Mouse (Mus musculus) heart, postnatal 0 days (tissue): Measurements from ENCODE around the gene Mrvi1.

Experiments used
- CTCF ChIP-seq: IDR thresholded peaks from 2 replicates; pipeline ENCODE4 v1.5.1; 2016; ENCODE audit warnings: antibody characterized with exemption, control low read depth, low read depth
- EP300 ChIP-seq: IDR thresholded peaks from 2 replicates; pipeline ENCODE4 v1.6.1; 2016; ENCODE audit warnings: antibody characterized with exemption, low read depth

DNA sequence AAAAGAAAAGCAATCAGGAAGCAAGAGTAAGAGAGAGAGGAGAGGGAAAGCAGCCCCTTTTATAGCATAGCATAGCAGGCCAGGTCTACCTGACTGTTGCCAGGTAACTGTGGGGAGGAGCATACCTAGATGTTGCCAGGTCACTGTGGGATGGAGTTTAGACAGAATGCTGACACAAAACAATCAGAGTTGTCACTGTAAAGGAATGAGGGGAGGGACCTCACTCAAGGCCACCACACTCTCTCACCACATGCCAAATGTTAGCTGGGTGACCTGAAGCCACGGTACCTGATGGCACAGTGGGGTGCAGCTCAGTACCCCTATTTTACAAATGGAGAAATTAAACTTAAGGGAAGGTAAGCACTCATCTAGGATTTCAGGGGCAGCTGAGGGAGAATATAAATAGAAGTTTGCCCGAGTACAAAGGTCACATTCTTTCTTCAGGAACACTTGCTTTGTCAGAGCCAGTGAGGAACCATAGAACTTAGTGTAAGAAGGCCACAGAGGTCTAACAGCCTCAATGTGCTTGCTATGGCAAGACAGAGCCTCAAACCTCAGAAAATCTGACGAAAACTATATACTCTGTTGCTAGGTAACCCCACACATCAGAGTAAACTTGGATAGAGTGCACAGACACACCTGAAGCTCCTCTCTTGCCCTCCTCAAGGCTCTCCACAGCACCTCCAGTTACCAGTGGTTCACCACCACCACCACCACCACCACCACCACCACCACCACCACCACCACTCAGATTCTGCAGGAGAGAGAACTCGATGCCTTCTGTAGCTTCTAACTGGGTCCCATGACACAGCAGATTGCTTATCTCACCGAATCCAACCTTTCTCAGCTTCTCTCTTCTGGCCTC is 8.3 kb upstream of the Mrvi1 start:
- TF ChIP-seq CTCF, result no peak
- no peak for TF ChIP-seq EP300
